Mouse (Mus musculus) hindbrain, embryonic 11.5 days (tissue): ENCODE measurements around the gene Rmdn3. TPM values are rescaled to one million over a fixed set of nuclear protein-coding genes. Genes with fewer than 3 reads are reported as not detected.

Experiments used
- ATAC-seq: fragments of 200-750 bp; cut with Nextera tagmentation; 2 replicates; pipeline ENCODE4 v1.8.0; 2017; ENCODE audit warnings: mild to moderate bottlenecking, moderate TSS enrichment, moderate library complexity; ENCODE audit not compliant: low FRiP score
- DNase-seq: peaks from one replicate; pipeline ENCODE4 v3.0.0-alpha.2; 2015; ENCODE audit warnings: low spot score
- H3K27ac ChIP-seq: fragments of 300-500 bp; sonication (generic); 2 replicates; pipeline ENCODE4 v1.5.1; 2014; ENCODE audit warnings: mild to moderate bottlenecking, low read depth, low read length
- H3K27me3 ChIP-seq: fragments of 300-500 bp; sonication (generic); 2 replicates; pipeline ENCODE4 v1.6.1; 2014; ENCODE audit warnings: mild to moderate bottlenecking, low read length, moderate library complexity, mixed read lengths; ENCODE audit not compliant: control insufficient read depth, insufficient read depth
- H3K36me3 ChIP-seq: fragments of 300-500 bp; sonication (generic); 2 replicates; pipeline ENCODE4 v1.6.1; 2014; ENCODE audit warnings: mild to moderate bottlenecking, low read length, moderate library complexity, mixed read lengths; ENCODE audit not compliant: control insufficient read depth, insufficient read depth
- H3K4me1 ChIP-seq: fragments of 300-500 bp; sonication (generic); replicated peaks from 2 replicates; pipeline ENCODE4 v1.6.1; 2014; ENCODE audit warnings: low read length, mixed read lengths; ENCODE audit not compliant: control insufficient read depth, insufficient read depth
- H3K4me2 ChIP-seq: fragments of 300-500 bp; sonication (generic); replicated peaks from 2 replicates; pipeline ENCODE4 v1.6.1; 2014; ENCODE audit warnings: mild to moderate bottlenecking, low read depth, low read length
- H3K4me3 ChIP-seq: fragments of 300-500 bp; sonication (generic); 2 replicates; pipeline ENCODE4 v1.5.1; 2014; ENCODE audit warnings: low read depth, low read length
- H3K9ac ChIP-seq: fragments of 300-500 bp; sonication (generic); 2 replicates; pipeline ENCODE4 v1.6.1; 2014; ENCODE audit warnings: low read depth, low read length
- H3K9me3 ChIP-seq: fragments of 300-500 bp; sonication (generic); 2 replicates; pipeline ENCODE4 v1.6.1; 2016; ENCODE audit warnings: low read length; ENCODE audit not compliant: control insufficient read depth
- WGBS: fragments of 180-500 bp; shearing (Covaris S2); extraction: QIAGEN DNeasy Blood & Tissue Kit; methylation state at CpG from one replicate; pipeline ENCODE4 v1.1.7; 2014; 5-methylcytosine and 5-hydroxymethylcytosine counted together
- polyA plus RNA-seq: library from polyadenylated mRNA; unstranded; fragments of >200 nt; fragmentation: Nextera tagmentation; extraction: Ambion mirVana; gene quantifications from 2 replicates; pipeline ENCODE4 v1.2.1, GENCODE M21; 2014

Rmdn3 gene
- polyA plus RNA-seq, 1 experiment from 2014 or later = 43.6 TPM

- Histone ChIP-seq H3K9ac (no peak overlapping the region), H3K9me3 (no peaks in the 10 kb centered on the region), H3K4me2 (no peak overlapping the region), H3K36me3 (peaks cover 17% of the 10 kb centered on the region), H3K4me1 (no peaks in the 10 kb centered on the region), H3K27me3 (no peaks in the 10 kb centered on the region), H3K4me3 (no peak overlapping the region), H3K27ac (no peak overlapping the region)
- WGBS = 92% methylated on average over 6 of the region's 6 CpGs
- DNase-seq (no peak), ATAC-seq (no peak)
These were observed 10.4 kb downstream of the Rmdn3 start for GRCm38 (mm10) chr2:119146435-119146834.

GRCm38 (mm10) chr2:119145199-119145598, 11.6 kb downstream of the Rmdn3 start:
- peaks cover 19% of the 10 kb centered on the region for H3K36me3 ChIP-seq
- WGBS = 90% methylated on average over 2 of the region's 2 CpGs

GRCm38 (mm10) chr2:119136346-119136898, 20.4 kb downstream of the Rmdn3 start:
- H3K36me3 ChIP-seq = peaks cover 2% of the 10 kb centered on the region; the same call in 1 of the 2 replicates
- H3K27ac ChIP-seq = no peak overlapping the region
- no peaks in the 10 kb centered on the region for H3K9me3 ChIP-seq
- WGBS = 90% methylated on average over 5 of the region's 5 CpGs
- no peak for ATAC-seq
- DNase-seq = no peak
- H3K4me2 ChIP-seq = no peak overlapping the region
- H3K4me1 ChIP-seq = no peaks in the 10 kb centered on the region
- H3K9ac ChIP-seq = no peak overlapping the region
- no peak overlapping the region for H3K4me3 ChIP-seq
- no peaks in the 10 kb centered on the region for H3K27me3 ChIP-seq

More at GRCm38 (mm10) chr2:119145199-119145598, 11.6 kb downstream of the Rmdn3 start:
- ATAC-seq (no peak), DNase-seq (peak; percentile 11)
- Histone ChIP-seq H3K4me3 (no peak overlapping the region), H3K27ac (no peak overlapping the region), H3K9me3 (no peaks in the 10 kb centered on the region), H3K27me3 (no peaks in the 10 kb centered on the region), H3K4me1 (no peaks in the 10 kb centered on the region), H3K9ac (no peak overlapping the region), H3K4me2 (no peak overlapping the region)

GRCm38 (mm10) chr2:119113121-119113925, 43.5 kb downstream of the Rmdn3 start:
- no peak overlapping the region for H3K27ac ChIP-seq
- no peaks in the 10 kb centered on the region for H3K27me3 ChIP-seq
- peak overlapping the region; percentile 65 for H3K9ac ChIP-seq
- H3K4me3 ChIP-seq = peak overlapping the region; percentile 69
- DNase-seq (no peak), ATAC-seq (0 out of 2 replicates have a peak, but pooled peaks have one; percentile 9)
- H3K4me1 ChIP-seq = no peaks in the 10 kb centered on the region
- peak overlapping the region; percentile 90 for H3K4me2 ChIP-seq
- no peaks in the 10 kb centered on the region for H3K36me3 ChIP-seq
- 16% methylated on average over 20 of the region's 20 CpGs for WGBS
- H3K9me3 ChIP-seq = no peaks in the 10 kb centered on the region

GRCm38 (mm10) chr2:119112438-119113112, 44.3 kb downstream of the Rmdn3 start, which contains the start of gene Rad51:
Rad51 (plus strand) TSS chr2:119112793.
- Histone ChIP-seq H3K9ac (peak within 1 kb of the TSS; percentile 65), H3K27ac (peak within 1 kb of the TSS; percentile 73; the same call in 1 of the 2 replicates), H3K4me2 (peak within 1 kb of the TSS; percentile 90), H3K27me3 (no peaks in the 10 kb centered on the region), H3K9me3 (no peaks in the 10 kb centered on the region), H3K4me3 (peak within 1 kb of the TSS; percentile 69), H3K4me1 (no peaks in the 10 kb centered on the region), H3K36me3 (no peaks in the 10 kb centered on the region)
- DNase-seq (peak; percentile 91), ATAC-seq (peak; percentile 95)
- WGBS = 0% methylated on average over 51 of the region's 51 CpGs

GRCm38 (mm10) chr2:119111060-119111459, 45.8 kb downstream of the Rmdn3 start:
- WGBS = 94% methylated on average over 3 of the region's 3 CpGs
- no peaks in the 10 kb centered on the region for H3K4me1 ChIP-seq
- ATAC-seq = no peak

GRCm38 (mm10) chr2:119108554-119108953, 48.3 kb downstream of the Rmdn3 start:
- ATAC-seq (no peak), DNase-seq (peak; percentile 11)
- Histone ChIP-seq H3K36me3 (no peaks in the 10 kb centered on the region), H3K4me1 (no peaks in the 10 kb centered on the region), H3K27ac (no peak overlapping the region), H3K27me3 (no peaks in the 10 kb centered on the region), H3K9me3 (no peaks in the 10 kb centered on the region), H3K4me2 (no peak overlapping the region), H3K9ac (no peak overlapping the region), H3K4me3 (no peak overlapping the region)
- WGBS = 62% methylated on average over 4 of the region's 4 CpGs

More at GRCm38 (mm10) chr2:119111060-119111459, 45.8 kb downstream of the Rmdn3 start:
- no peak for DNase-seq
- Histone ChIP-seq H3K36me3 (no peaks in the 10 kb centered on the region), H3K9me3 (no peaks in the 10 kb centered on the region), H3K4me3 (no peak overlapping the region), H3K27ac (no peak overlapping the region), H3K4me2 (no peak overlapping the region), H3K9ac (no peak overlapping the region), H3K27me3 (no peaks in the 10 kb centered on the region)

- H3K4me2 ChIP-seq = no peak overlapping the region
- no peaks in the 10 kb centered on the region for H3K4me1 ChIP-seq
- H3K27ac ChIP-seq = no peak overlapping the region
- no peak overlapping the region for H3K4me3 ChIP-seq
- H3K9ac ChIP-seq = no peak overlapping the region
- no peak for ATAC-seq
- WGBS = 82% methylated on average over 5 of the region's 5 CpGs
- no peaks in the 10 kb centered on the region for H3K27me3 ChIP-seq
- DNase-seq = no peak
- no peaks in the 10 kb centered on the region for H3K36me3 ChIP-seq
- no peaks in the 10 kb centered on the region for H3K9me3 ChIP-seq
These were observed 50.3 kb downstream of the Rmdn3 start for GRCm38 (mm10) chr2:119106583-119106982.
